Mouse (Mus musculus): ENCODE measurements at regions not wholly inside any gene's neighbourhood (a gene's known extent, or its start where the extent isn't known, plus 50 kb on each side); places are given as distances from the start of the nearest gene placed in this dataset.
"Not testable (repeated sequence)": the region's sequence is repeated elsewhere in the genome, so short reads cannot be mapped to it uniquely, and the experiment has no call there.

DNA sequence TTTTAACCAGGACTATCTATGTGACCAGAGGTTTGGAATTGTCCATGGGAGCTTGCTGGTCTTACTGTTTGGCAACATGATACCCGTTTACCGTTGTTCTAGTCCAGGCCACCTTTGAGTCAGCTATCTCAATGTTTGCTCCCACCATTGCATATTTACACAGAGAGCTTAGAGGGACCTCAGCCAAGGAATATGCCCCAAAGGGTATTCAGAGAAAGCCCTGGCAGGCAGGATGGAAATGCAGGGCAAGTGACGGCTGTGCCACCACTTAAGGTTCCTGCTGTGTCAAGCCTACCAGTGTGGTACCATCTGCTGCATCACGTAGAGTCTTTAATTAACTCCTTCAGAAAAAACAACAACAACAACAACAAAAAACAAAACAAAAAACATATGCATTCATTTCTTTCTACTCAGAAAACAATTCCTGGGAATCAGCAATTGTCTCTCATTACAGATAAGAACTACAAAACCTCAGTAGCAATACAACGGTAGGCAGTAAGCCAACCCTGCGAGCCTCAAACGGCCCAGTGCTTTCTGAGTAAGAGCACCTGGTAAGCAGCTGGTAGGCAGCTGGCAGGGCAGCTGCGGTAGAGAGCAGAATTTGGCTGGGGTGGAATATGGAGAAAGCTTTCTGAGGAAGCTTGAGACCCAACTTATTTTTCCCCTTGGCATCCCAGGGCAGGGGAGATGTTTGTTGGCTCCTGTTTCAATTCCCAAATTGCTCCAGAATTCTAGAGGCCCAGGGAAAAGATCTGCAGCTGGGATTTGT, 314.0 kb downstream of the Eepd1 start:
- TF ChIP-seq CTCF (IDR thresholded peaks at IDR 0.05; ENCODE audit: low read depth) (no peak), EP300 (IDR thresholded peaks at IDR 0.05; ENCODE audit: low read depth) (no peak)
- Histone ChIP-seq H3K9ac (replicated peaks) (no peak overlapping the region), H3K4me1 (replicated peaks; ENCODE audit: control insufficient read depth in 2 of 2, insufficient read depth in 2 of 2, low read length in 1 of 2) (no peaks in the 10 kb centered on the region), H3K9me3 (ENCODE audit: control insufficient read depth, low read length) (no peaks in the 10 kb centered on the region), H3K27me3 (ENCODE audit: control insufficient read depth, insufficient read depth, low read length) (no peaks in the 10 kb centered on the region), H3K36me3 (replicated peaks; ENCODE audit: control insufficient read depth, insufficient read depth, low read depth) (no peaks in the 10 kb centered on the region), H3K27ac (no peak overlapping the region), H3K4me3 (ENCODE audit: insufficient read depth in 1 of 2, low read depth in 2 of 2, low read length in 2 of 2) (no peak overlapping the region), H3K4me2 (ENCODE audit: low read depth) (no peak overlapping the region)
- WGBS (ENCODE audit: insufficient replicate concordance) = 66% methylated on average over 8 of the region's 8 CpGs
- no peak for ATAC-seq (ENCODE audit: insufficient read depth)
- DNase-seq (ENCODE audit: low read depth in 3 of 3, low spot score in 3 of 3) = no peak

GRCm38 (mm10) chr9:25809562-25809961, 328.2 kb downstream of the Eepd1 start:
- ATAC-seq (ENCODE audit: insufficient read depth) (no peak), DNase-seq (ENCODE audit: low read depth in 3 of 3, low spot score in 3 of 3) (no peak)
- Histone ChIP-seq H3K27ac (no peak overlapping the region), H3K9me3 (ENCODE audit: control insufficient read depth, low read length) (no peaks in the 10 kb centered on the region), H3K4me1 (replicated peaks; ENCODE audit: control insufficient read depth in 2 of 2, insufficient read depth in 2 of 2, low read length in 1 of 2) (no peaks in the 10 kb centered on the region), H3K4me3 (ENCODE audit: insufficient read depth in 1 of 2, low read depth in 2 of 2, low read length in 2 of 2) (no peak overlapping the region), H3K4me2 (ENCODE audit: low read depth) (no peak overlapping the region), H3K36me3 (replicated peaks; ENCODE audit: control insufficient read depth, insufficient read depth, low read depth) (no peaks in the 10 kb centered on the region), H3K9ac (replicated peaks) (no peak overlapping the region), H3K27me3 (ENCODE audit: control insufficient read depth, insufficient read depth, low read length) (no peaks in the 10 kb centered on the region)
- TF ChIP-seq CTCF (IDR thresholded peaks at IDR 0.05; ENCODE audit: low read depth) = no peak
- TF ChIP-seq EP300 (IDR thresholded peaks at IDR 0.05; ENCODE audit: low read depth) = no peak

GRCm38 (mm10) chr9:25833295-25833694, 351.9 kb downstream of the Eepd1 start:
- Histone ChIP-seq H3K27me3 (ENCODE audit: control insufficient read depth, insufficient read depth, low read length) (no peaks in the 10 kb centered on the region), H3K27ac (no peak overlapping the region), H3K4me3 (ENCODE audit: insufficient read depth in 1 of 2, low read depth in 2 of 2, low read length in 2 of 2) (no peak overlapping the region), H3K9ac (replicated peaks) (no peak overlapping the region), H3K9me3 (ENCODE audit: control insufficient read depth, low read length) (no peaks in the 10 kb centered on the region), H3K4me1 (replicated peaks; ENCODE audit: control insufficient read depth in 2 of 2, insufficient read depth in 2 of 2, low read length in 1 of 2) (no peaks in the 10 kb centered on the region), H3K4me2 (ENCODE audit: low read depth) (no peak overlapping the region), H3K36me3 (replicated peaks; ENCODE audit: control insufficient read depth, insufficient read depth, low read depth) (no peaks in the 10 kb centered on the region)
- DNase-seq (ENCODE audit: low read depth in 3 of 3, low spot score in 3 of 3) = no peak
- no peak for ATAC-seq (ENCODE audit: insufficient read depth)
- TF ChIP-seq EP300 (IDR thresholded peaks at IDR 0.05; ENCODE audit: low read depth) = no peak
- no peak for TF ChIP-seq CTCF (IDR thresholded peaks at IDR 0.05; ENCODE audit: low read depth)

- not testable (repeated sequence) for H3K27ac ChIP-seq; H3K4me1 ChIP-seq (replicated peaks; ENCODE audit: control insufficient read depth in 2 of 2, insufficient read depth in 2 of 2, low read length in 1 of 2); H3K9me3 ChIP-seq (ENCODE audit: control insufficient read depth, low read length); H3K27me3 ChIP-seq (ENCODE audit: control insufficient read depth, insufficient read depth, low read length); H3K9ac ChIP-seq (replicated peaks); H3K4me3 ChIP-seq (ENCODE audit: insufficient read depth in 1 of 2, low read depth in 2 of 2, low read length in 2 of 2); H3K36me3 ChIP-seq (replicated peaks; ENCODE audit: control insufficient read depth, insufficient read depth, low read depth); H3K4me2 ChIP-seq (ENCODE audit: low read depth); ATAC-seq (ENCODE audit: insufficient read depth); DNase-seq (ENCODE audit: low read depth in 3 of 3, low spot score in 3 of 3)
- 54% methylated on average over 2 of the region's 2 CpGs for WGBS (ENCODE audit: insufficient replicate concordance)
Observed at GRCm38 (mm10) chr9:25849914-25850313, 368.6 kb downstream of the Eepd1 start.

- 43% methylated on average over 3 of the region's 3 CpGs for WGBS (ENCODE audit: insufficient replicate concordance)
- not testable (repeated sequence) for ATAC-seq (ENCODE audit: insufficient read depth)
Observed at GRCm38 (mm10) chr9:25850608-25851007, 369.3 kb downstream of the Eepd1 start.

More at GRCm38 (mm10) chr9:25850608-25851007, 369.3 kb downstream of the Eepd1 start:
- not testable (repeated sequence) for H3K9ac ChIP-seq (replicated peaks); H3K27me3 ChIP-seq (ENCODE audit: control insufficient read depth, insufficient read depth, low read length); DNase-seq (ENCODE audit: low read depth in 3 of 3, low spot score in 3 of 3); H3K4me3 ChIP-seq (ENCODE audit: insufficient read depth in 1 of 2, low read depth in 2 of 2, low read length in 2 of 2); H3K27ac ChIP-seq; H3K9me3 ChIP-seq (ENCODE audit: control insufficient read depth, low read length); H3K36me3 ChIP-seq (replicated peaks; ENCODE audit: control insufficient read depth, insufficient read depth, low read depth); H3K4me1 ChIP-seq (replicated peaks; ENCODE audit: control insufficient read depth in 2 of 2, insufficient read depth in 2 of 2, low read length in 1 of 2); H3K4me2 ChIP-seq (ENCODE audit: low read depth)

All from liver, embryonic 14.5 days (tissue).